Mouse (Mus musculus) brown adipose tissue, adult 24 weeks (tissue): ENCODE measurements around the gene Stk10. TPM values are rescaled to one million over a fixed set of nuclear protein-coding genes. Genes with fewer than 3 reads are reported as not detected.

Source experiments
- H3K27ac ChIP-seq: fragments of 200-500 bp; replicated peaks from 2 replicates; pipeline ENCODE4 v1.5.1; 2012; ENCODE audit warnings: low read depth, mild to moderate bottlenecking, low read length
- H3K4me1 ChIP-seq: fragments of 200-500 bp; 2 replicates; pipeline ENCODE4 v1.6.1; 2012; ENCODE audit warnings: low read length, mixed read lengths; ENCODE audit not compliant: control insufficient read depth, insufficient read depth, insufficient read length
- H3K4me3 ChIP-seq: fragments of 200-500 bp; 2 replicates; pipeline ENCODE4 v1.5.1; 2012; ENCODE audit warnings: low read depth, mild to moderate bottlenecking, low read length, moderate library complexity; ENCODE audit not compliant: insufficient read depth
- polyA plus RNA-seq: library from polyadenylated mRNA; stranded (reverse); fragments of >200 nt; gene quantifications from 2 replicates; pipeline ENCODE4 v1.2.4, GENCODE M21; 2012; ENCODE audit not compliant: missing spikeins, insufficient read depth, insufficient read length

Gene Stk10
- polyA plus RNA-seq, 1 experiment: 4.3 TPM

GRCm38 (mm10) chr11:32625677-32626076 lies 92.6 kb downstream of the Stk10 start:
- H3K27ac ChIP-seq: no peak overlapping the region
- H3K4me3 ChIP-seq: no peak overlapping the region
- no peaks in the 10 kb centered on the region; the same call in 1 of the 2 replicates for H3K4me1 ChIP-seq

- Histone ChIP-seq H3K4me1 (no peaks in the 10 kb centered on the region; the same call in 1 of the 2 replicates), H3K27ac (no peak overlapping the region), H3K4me3 (no peak overlapping the region)
These were observed 93.0 kb downstream of the Stk10 start for GRCm38 (mm10) chr11:32626079-32626478.

- H3K27ac ChIP-seq: no peak overlapping the region
- H3K4me3 ChIP-seq: no peak overlapping the region
- H3K4me1 ChIP-seq: no peaks in the 10 kb centered on the region; the same call in 1 of the 2 replicates
These were observed 94.8 kb downstream of the Stk10 start for GRCm38 (mm10) chr11:32627900-32628299.

GRCm38 (mm10) chr11:32629713-32630211 lies 96.7 kb downstream of the Stk10 start:
- H3K4me3 ChIP-seq: no peak overlapping the region
- H3K4me1 ChIP-seq: no peaks in the 10 kb centered on the region; the same call in 1 of the 2 replicates
- H3K27ac ChIP-seq: no peak overlapping the region

GRCm38 (mm10) chr11:32632671-32633070 lies 99.6 kb downstream of the Stk10 start:
- no peak overlapping the region for H3K4me3 ChIP-seq
- H3K4me1 ChIP-seq: no peaks in the 10 kb centered on the region; the same call in 1 of the 2 replicates
- no peak overlapping the region for H3K27ac ChIP-seq

- H3K27ac ChIP-seq: no peak overlapping the region
- H3K4me1 ChIP-seq: peaks cover 2% of the 10 kb centered on the region; the same call in 1 of the 2 replicates
- no peak overlapping the region for H3K4me3 ChIP-seq
These were observed 100.4 kb downstream of the Stk10 start for GRCm38 (mm10) chr11:32633542-32633941.

GRCm38 (mm10) chr11:32634143-32634542 lies 101.0 kb downstream of the Stk10 start:
- Histone ChIP-seq H3K4me1 (0 out of 2 replicates have a peak, but pooled peaks cover 4% of the 10 kb centered on the region), H3K27ac (no peak overlapping the region), H3K4me3 (no peak overlapping the region)

GRCm38 (mm10) chr11:32634842-32635241 lies 101.7 kb downstream of the Stk10 start:
- H3K27ac ChIP-seq: no peak overlapping the region
- 0 out of 2 replicates have a peak, but pooled peaks cover 4% of the 10 kb centered on the region for H3K4me1 ChIP-seq
- H3K4me3 ChIP-seq: no peak overlapping the region

GRCm38 (mm10) chr11:32636275-32636674 lies 103.2 kb downstream of the Stk10 start:
- Histone ChIP-seq H3K27ac (no peak overlapping the region), H3K4me3 (no peak overlapping the region), H3K4me1 (0 out of 2 replicates have a peak, but pooled peaks cover 4% of the 10 kb centered on the region)

GRCm38 (mm10) chr11:32638521-32639255 lies 105.6 kb downstream of the Stk10 start:
- Histone ChIP-seq H3K4me3 (no peak overlapping the region), H3K27ac (0 out of 2 replicates have a peak overlapping the region, but pooled peaks have one; percentile 30), H3K4me1 (0 out of 2 replicates have a peak, but pooled peaks cover 4% of the 10 kb centered on the region)

- H3K4me3 ChIP-seq: no peak overlapping the region
- peaks cover 4% of the 10 kb centered on the region; the same call in 1 of the 2 replicates for H3K4me1 ChIP-seq
- no peak overlapping the region for H3K27ac ChIP-seq
These were observed 107.5 kb downstream of the Stk10 start for GRCm38 (mm10) chr11:32640617-32641016.

- peak within 1 kb of the TSS; percentile 99 for H3K27ac ChIP-seq
- H3K4me3 ChIP-seq: peak within 1 kb of the TSS; percentile 88
- peaks cover 4% of the 10 kb centered on the region; the same call in 1 of the 2 replicates for H3K4me1 ChIP-seq
These were observed 109.3 kb downstream of the Stk10 start, which contains the start of gene Fbxw11 for GRCm38 (mm10) chr11:32642249-32642876. Gene Fbxw11 (plus strand): TSS chr11:32642724.

- H3K4me3 ChIP-seq: peak overlapping the region; percentile 88
- H3K27ac ChIP-seq: peak overlapping the region; percentile 75
- H3K4me1 ChIP-seq: peaks cover 4% of the 10 kb centered on the region; the same call in 1 of the 2 replicates
These were observed 110.1 kb downstream of the Stk10 start for GRCm38 (mm10) chr11:32642899-32643886.

GRCm38 (mm10) chr11:32644010-32644409 lies 110.9 kb downstream of the Stk10 start:
- Histone ChIP-seq H3K4me3 (peak overlapping the region; percentile 88), H3K27ac (peak overlapping the region; percentile 57), H3K4me1 (no peaks in the 10 kb centered on the region; the same call in 1 of the 2 replicates)
